Mouse (Mus musculus) heart, embryonic 10.5 days (tissue): Measurements from ENCODE around the gene Gpr19. TPM values are rescaled to one million over a fixed set of nuclear protein-coding genes. Genes with fewer than 3 reads are reported as not detected.

ENCODE experiments used
- polyA plus RNA-seq: library from polyadenylated mRNA; unstranded; fragments of >200 nt; fragmentation: Nextera tagmentation; extraction: Ambion mirVana; gene quantifications from 2 replicates; pipeline ENCODE4 v1.2.1, GENCODE M21; 2016

Gpr19 gene
- polyA plus RNA-seq, 1 experiment from 2014 or later = 9.0 TPM

Other genes with a start within 250 kb of the Gpr19 start
- gene Dusp16, start 106.0 kb downstream of the Gpr19 start, polyA plus RNA-seq = 13.2 and 16.7 TPM in 2 replicates
- 1.00 and 1.0 TPM in 2 replicates for gene Crebl2, start 68.4 kb downstream of the Gpr19 start, polyA plus RNA-seq
- gene Cdkn1b, start 21.8 kb upstream of the Gpr19 start, polyA plus RNA-seq = 11.0 and 12.0 TPM in 2 replicates
- 2.2 and 2.9 TPM in 2 replicates for gene Apold1, start 83.1 kb upstream of the Gpr19 start, polyA plus RNA-seq
- 75.6 and 99.1 TPM in 2 replicates for gene Ddx47, start 113.0 kb upstream of the Gpr19 start, polyA plus RNA-seq
- 2.6 and 3.2 TPM in 2 replicates for gene Gprc5a, start 167.1 kb upstream of the Gpr19 start, polyA plus RNA-seq
- gene Gprc5d, start 219.7 kb upstream of the Gpr19 start, polyA plus RNA-seq = not detected in 2 replicates